Mouse (Mus musculus) megakaryocyte, embryonic 14.5 days (primary cell): Measurements from ENCODE around the gene Sv2c.

Experiments used
- FLI1 ChIP-seq: IDR thresholded peaks from 2 replicates; pipeline ENCODE4 v1.6.1; 2012; ENCODE audit warnings: low read length, inconsistent platforms, mixed read lengths
- GATA1 ChIP-seq: IDR thresholded peaks from 3 replicates; pipeline ENCODE4 v1.6.1; 2012; ENCODE audit warnings: mixed read lengths, low read length, inconsistent platforms, borderline replicate concordance

- TF ChIP-seq GATA1 (no peak), FLI1 (no peak)
Observed at GRCm38 (mm10) chr13:95912157-95913045, 220.0 kb downstream of the Sv2c start.
